ENCODE assay signal across 8 mouse cellular contexts in genomic region chr13:34154931-34155272, GRCm38 (mm10). TPM values are rescaled to one million over a fixed set of nuclear protein-coding genes. Genes with fewer than 3 reads are reported as not detected.
DNase-seq lines count a peak whose midpoint lies in the region; ATAC-seq and TF ChIP-seq lines count a peak whose summit lies in the region.

No protein-coding gene starts in this region.

- no peak overlapping the region for H3K4me3 ChIP-seq in cerebellum, adult 2 months (replicated peaks; ENCODE audit: insufficient read depth, low read depth, low read length)
- H3K4me3 ChIP-seq in forebrain, embryonic 16.5 days (replicated peaks; ENCODE audit: low read length): peak overlapping the region; percentile 29
- no peak overlapping the region for H3K4me3 ChIP-seq in intestine, embryonic 14.5 days (ENCODE audit: low read depth, low read length)
- 0 out of 2 replicates have a peak overlapping the region, but pooled peaks have one; percentile 13 for H3K4me3 ChIP-seq in limb, embryonic 13.5 days
- H3K4me3 ChIP-seq in midbrain, embryonic 14.5 days (replicated peaks; ENCODE audit: low read depth, low read length): peak overlapping the region; percentile 3; the same call in 1 of the 2 replicates
- peak overlapping the region; percentile 23; the same call in 1 of the 2 replicates for H3K4me3 ChIP-seq in stomach, embryonic 15.5 days (replicated peaks)

- no peaks in the 10 kb centered on the region for H3K36me3 ChIP-seq in forebrain, embryonic 16.5 days (ENCODE audit: control insufficient read depth, insufficient read depth)
- H3K36me3 ChIP-seq in intestine, embryonic 14.5 days (ENCODE audit: control insufficient read depth, insufficient read depth, low read length): no peaks in the 10 kb centered on the region
- no peaks in the 10 kb centered on the region for H3K36me3 ChIP-seq in limb, embryonic 13.5 days
- H3K36me3 ChIP-seq in midbrain, embryonic 14.5 days (ENCODE audit: control insufficient read depth, insufficient read depth, low read length): no peaks in the 10 kb centered on the region
- H3K36me3 ChIP-seq in stomach, embryonic 15.5 days: no peaks in the 10 kb centered on the region

- 25% methylated on average over 3 of the region's 3 CpGs for WGBS in cerebellum, adult 2 months
- WGBS in forebrain, embryonic 16.5 days: 23% methylated on average over 3 of the region's 3 CpGs
- WGBS in intestine, embryonic 14.5 days: 30% methylated on average over 3 of the region's 3 CpGs
- 22% methylated on average over 3 of the region's 3 CpGs for WGBS in limb, embryonic 13.5 days
- 29% methylated on average over 3 of the region's 3 CpGs for WGBS in midbrain, embryonic 14.5 days
- 26% methylated on average over 3 of the region's 3 CpGs for WGBS in stomach, embryonic 15.5 days

- peak overlapping the region; percentile 49 for H3K4me2 ChIP-seq in forebrain, embryonic 16.5 days (ENCODE audit: low read length)
- H3K4me2 ChIP-seq in intestine, embryonic 14.5 days (ENCODE audit: low read length): peak overlapping the region; percentile 35
- peak overlapping the region; percentile 38 for H3K4me2 ChIP-seq in limb, embryonic 13.5 days (replicated peaks)
- peak overlapping the region; percentile 43 for H3K4me2 ChIP-seq in midbrain, embryonic 14.5 days (ENCODE audit: low read length)
- H3K4me2 ChIP-seq in stomach, embryonic 15.5 days: peak overlapping the region; percentile 42

- no peak overlapping the region for H3K27ac ChIP-seq in cerebellum, adult 2 months (ENCODE audit: insufficient read depth, low read length)
- peak overlapping the region; percentile 89 for H3K27ac ChIP-seq in forebrain, embryonic 16.5 days (ENCODE audit: low read length)
- H3K27ac ChIP-seq in intestine, embryonic 14.5 days (ENCODE audit: low read depth): peak overlapping the region; percentile 62; the same call in 1 of the 2 replicates
- H3K27ac ChIP-seq in limb, embryonic 13.5 days: no peak overlapping the region
- H3K27ac ChIP-seq in midbrain, embryonic 14.5 days (replicated peaks; ENCODE audit: low read depth, low read length): peak overlapping the region; percentile 66
- H3K27ac ChIP-seq in stomach, embryonic 15.5 days: no peak overlapping the region

- no peak for TF ChIP-seq POLR2A in cerebellum, adult 2 months (IDR thresholded peaks at IDR 0.05; ENCODE audit: borderline replicate concordance, insufficient read depth, low read length)

- peak; percentile 61; the same call in 1 of the 2 replicates for TF ChIP-seq CTCF in cerebellum, adult 2 months (IDR thresholded peaks at IDR 0.05; ENCODE audit: borderline replicate concordance, insufficient read depth, low read depth, low read length)

- peak; percentile 76 for DNase-seq in testis, postnatal 10 days (ENCODE audit: low spot score)
- DNase-seq in testis, postnatal 14 days (ENCODE audit: low spot score): no peak
- peak; percentile 69 to 72 for DNase-seq in cerebellum, adult 2 months
- peak; percentile 74 for DNase-seq in intestine, embryonic 14.5 days (ENCODE audit: low spot score)
- peak; percentile 89 for DNase-seq in midbrain, embryonic 14.5 days

- H3K9me3 ChIP-seq in forebrain, embryonic 16.5 days (ENCODE audit: control insufficient read depth, low read length): no peaks in the 10 kb centered on the region
- no peaks in the 10 kb centered on the region for H3K9me3 ChIP-seq in intestine, embryonic 14.5 days (ENCODE audit: control insufficient read depth, low read length)
- H3K9me3 ChIP-seq in limb, embryonic 13.5 days: no peaks in the 10 kb centered on the region
- H3K9me3 ChIP-seq in midbrain, embryonic 14.5 days (ENCODE audit: control insufficient read depth, low read length): no peaks in the 10 kb centered on the region
- no peaks in the 10 kb centered on the region for H3K9me3 ChIP-seq in stomach, embryonic 15.5 days

- peaks cover 28% of the 10 kb centered on the region; the same call in 1 of the 2 replicates for H3K4me1 ChIP-seq in cerebellum, adult 2 months (ENCODE audit: control insufficient read depth, insufficient read depth, low read length)
- peaks cover 39% of the 10 kb centered on the region for H3K4me1 ChIP-seq in forebrain, embryonic 16.5 days (replicated peaks; ENCODE audit: control insufficient read depth, insufficient read depth, low read length)
- H3K4me1 ChIP-seq in intestine, embryonic 14.5 days (replicated peaks; ENCODE audit: control insufficient read depth, insufficient read depth, low read length): peaks cover 21% of the 10 kb centered on the region
- H3K4me1 ChIP-seq in limb, embryonic 13.5 days: peaks cover 32% of the 10 kb centered on the region
- peaks cover 12% of the 10 kb centered on the region for H3K4me1 ChIP-seq in midbrain, embryonic 14.5 days (ENCODE audit: control insufficient read depth, insufficient read depth, low read length)
- peaks cover 9% of the 10 kb centered on the region for H3K4me1 ChIP-seq in stomach, embryonic 15.5 days

- ATAC-seq in forebrain, embryonic 16.5 days: 0 out of 2 replicates have a peak, but pooled peaks have one; percentile 22
- no peak for ATAC-seq in intestine, embryonic 14.5 days (replicated peaks; ENCODE audit: low FRiP score, low TSS enrichment, low read depth)
- no peak for ATAC-seq in limb, embryonic 13.5 days (ENCODE audit: low FRiP score, low read depth)
- ATAC-seq in midbrain, embryonic 14.5 days (ENCODE audit: low FRiP score, low TSS enrichment): peak; percentile 56; the same call in 1 of the 2 replicates
- ATAC-seq in stomach, embryonic 15.5 days (ENCODE audit: insufficient read depth, low FRiP score, low read depth): no peak

- H3K9ac ChIP-seq in forebrain, embryonic 16.5 days (replicated peaks; ENCODE audit: low read depth, low read length): peak overlapping the region; percentile 39
- H3K9ac ChIP-seq in intestine, embryonic 14.5 days (ENCODE audit: low read length): 0 out of 2 replicates have a peak overlapping the region, but pooled peaks have one; percentile 34
- no peak overlapping the region for H3K9ac ChIP-seq in limb, embryonic 13.5 days
- peak overlapping the region; percentile 6; the same call in 1 of the 2 replicates for H3K9ac ChIP-seq in midbrain, embryonic 14.5 days (replicated peaks; ENCODE audit: low read length)
- H3K9ac ChIP-seq in stomach, embryonic 15.5 days: no peak overlapping the region

- no peaks in the 10 kb centered on the region for H3K27me3 ChIP-seq in cerebellum, adult 2 months (ENCODE audit: control insufficient read depth, insufficient read depth, low read length)
- no peaks in the 10 kb centered on the region for H3K27me3 ChIP-seq in forebrain, embryonic 16.5 days (replicated peaks; ENCODE audit: control insufficient read depth, insufficient read depth, low read length)
- H3K27me3 ChIP-seq in intestine, embryonic 14.5 days (replicated peaks; ENCODE audit: control insufficient read depth, insufficient read depth, low read length): no peaks in the 10 kb centered on the region
- H3K27me3 ChIP-seq in limb, embryonic 13.5 days: no peaks in the 10 kb centered on the region
- H3K27me3 ChIP-seq in midbrain, embryonic 14.5 days (ENCODE audit: control insufficient read depth, insufficient read depth, low read length): no peaks in the 10 kb centered on the region
- H3K27me3 ChIP-seq in stomach, embryonic 15.5 days (replicated peaks): no peaks in the 10 kb centered on the region

RNA-seq across cellular contexts. Expression of gene Psmg4, which starts 7.9 kb away (rescaled TPM):
- 45.3 and 48.3 TPM in 2 replicates for polyA plus RNA-seq in cerebellum, adult 2 months (2012; rRNA removed)
- polyA plus RNA-seq in forebrain, embryonic 16.5 days (2015; fragmentation: Nextera tagmentation; extraction: Ambion mirVana): 82.3 and 89.0 TPM in 2 replicates
- 86.8 and 90.8 TPM in 2 replicates for polyA plus RNA-seq in intestine, embryonic 14.5 days (2014; fragmentation: Nextera tagmentation; extraction: Ambion mirVana)
- polyA plus RNA-seq in limb, embryonic 13.5 days (2015; fragmentation: Nextera tagmentation; extraction: Ambion mirVana): 95.7 and 97.2 TPM in 2 replicates
- 79.2 and 96.7 TPM in 2 replicates for polyA plus RNA-seq in midbrain, embryonic 14.5 days (2014; fragmentation: Nextera tagmentation; extraction: Ambion mirVana)
- 72.6 and 82.4 TPM in 2 replicates for polyA plus RNA-seq in stomach, embryonic 15.5 days (2015; fragmentation: Nextera tagmentation; extraction: Ambion mirVana)

RNA-seq across cellular contexts. Expression of gene Tubb2b, which starts 24.6 kb away (rescaled TPM):
- polyA plus RNA-seq in cerebellum, adult 2 months (2012; rRNA removed): 224 and 255 TPM in 2 replicates
- polyA plus RNA-seq in forebrain, embryonic 16.5 days (2015; fragmentation: Nextera tagmentation; extraction: Ambion mirVana): 1,170 and 1,210 TPM in 2 replicates
- 35.5 and 41.5 TPM in 2 replicates for polyA plus RNA-seq in intestine, embryonic 14.5 days (2014; fragmentation: Nextera tagmentation; extraction: Ambion mirVana)
- 40.1 and 42.0 TPM in 2 replicates for polyA plus RNA-seq in limb, embryonic 13.5 days (2015; fragmentation: Nextera tagmentation; extraction: Ambion mirVana)
- 758 and 1,005 TPM in 2 replicates for polyA plus RNA-seq in midbrain, embryonic 14.5 days (2014; fragmentation: Nextera tagmentation; extraction: Ambion mirVana)
- polyA plus RNA-seq in stomach, embryonic 15.5 days (2015; fragmentation: Nextera tagmentation; extraction: Ambion mirVana): 30.4 and 31.3 TPM in 2 replicates

Comparison
In these comparisons a context has a peak if more than half of its experiments do, and no peak if none do; other contexts are left out.
1. H3K27ac ChIP-seq: peak in forebrain, embryonic 16.5 days (single experiment), intestine, embryonic 14.5 days (single experiment) and midbrain, embryonic 14.5 days (single experiment); none in cerebellum, adult 2 months (single experiment), limb, embryonic 13.5 days (single experiment) and stomach, embryonic 15.5 days (single experiment).
2. H3K4me3 ChIP-seq: peak in forebrain, embryonic 16.5 days (single experiment), limb, embryonic 13.5 days (single experiment), midbrain, embryonic 14.5 days (single experiment) and stomach, embryonic 15.5 days (single experiment); none in cerebellum, adult 2 months (single experiment) and intestine, embryonic 14.5 days (single experiment).
3. ATAC-seq: peak in forebrain, embryonic 16.5 days (single experiment) and midbrain, embryonic 14.5 days (single experiment); none in intestine, embryonic 14.5 days (single experiment), limb, embryonic 13.5 days (single experiment) and stomach, embryonic 15.5 days (single experiment).
4. H3K9ac ChIP-seq: peak in forebrain, embryonic 16.5 days (single experiment), intestine, embryonic 14.5 days (single experiment) and midbrain, embryonic 14.5 days (single experiment); none in limb, embryonic 13.5 days (single experiment) and stomach, embryonic 15.5 days (single experiment).
5. Peak in every context shown above with its lines, with median percentiles within 50 percentile points of each other: H3K4me2 ChIP-seq.